Mouse (Mus musculus): Measurements from ENCODE around the gene Gm3159.
"Not testable (repeated sequence)": the region's sequence is repeated elsewhere in the genome, so short reads cannot be mapped to it uniquely, and the experiment has no call there.

Gene Gm3159

DNA sequence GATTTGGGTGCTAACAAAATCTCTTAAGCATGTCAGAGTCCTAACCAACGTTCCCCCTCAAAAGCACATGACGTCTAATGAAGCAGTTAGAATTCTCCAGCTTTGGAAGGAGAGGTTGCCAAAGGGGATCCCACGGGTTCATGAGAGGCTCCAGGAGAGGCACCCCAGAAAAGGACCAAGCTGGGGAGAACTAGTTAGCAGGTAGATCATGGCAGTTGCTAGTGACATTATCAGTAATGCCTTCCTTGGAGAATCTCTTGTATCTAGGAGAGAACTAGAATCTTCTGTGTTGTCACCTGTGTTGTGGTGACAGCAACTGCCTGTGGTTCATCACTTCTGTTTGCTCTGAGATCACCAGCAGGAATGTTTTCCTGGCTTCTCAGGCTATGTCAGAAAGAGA, at the start of gene Gm3159:
TSS of gene Gm3159 (plus strand) at position 301 of the 400 bp plus-strand sequence.
- not testable (repeated sequence) for DNase-seq (ENCODE audit: inconsistent age in 2 of 2, low spot score in 1 of 2)

DNA sequence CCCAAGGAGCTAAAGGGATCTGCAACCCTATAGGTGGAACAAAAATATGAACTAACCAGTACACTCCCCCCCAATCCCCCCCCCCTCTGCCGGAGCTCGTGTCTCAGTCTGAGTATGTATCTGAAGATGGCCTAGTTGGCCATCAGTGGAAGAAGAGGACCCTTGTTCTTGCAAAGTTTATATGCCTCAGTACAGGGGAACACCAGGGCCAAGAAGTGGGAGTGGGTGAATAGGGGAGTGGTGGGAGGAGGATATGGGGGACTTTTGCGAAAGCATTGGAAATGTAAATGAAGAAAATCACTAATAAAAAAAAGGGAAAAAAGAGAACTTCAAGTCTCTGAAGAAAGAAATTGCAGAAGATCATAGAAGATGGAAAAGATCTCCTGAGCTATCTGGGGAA, 28.3 kb upstream of the Gm3159 start:
- not testable (repeated sequence) for DNase-seq (ENCODE audit: inconsistent age in 2 of 2, low spot score in 1 of 2)

- not testable (repeated sequence) for DNase-seq (ENCODE audit: inconsistent age in 2 of 2, low spot score in 1 of 2)
Measured at GRCm38 (mm10) chr14:4369691-4370090, 27.6 kb upstream of the Gm3159 start.

- DNase-seq (ENCODE audit: inconsistent age in 2 of 2, low spot score in 1 of 2): peak in 1 of 2 experiments; percentile 39
Measured at GRCm38 (mm10) chr14:4377871-4378270, 19.5 kb upstream of the Gm3159 start.

DNA sequence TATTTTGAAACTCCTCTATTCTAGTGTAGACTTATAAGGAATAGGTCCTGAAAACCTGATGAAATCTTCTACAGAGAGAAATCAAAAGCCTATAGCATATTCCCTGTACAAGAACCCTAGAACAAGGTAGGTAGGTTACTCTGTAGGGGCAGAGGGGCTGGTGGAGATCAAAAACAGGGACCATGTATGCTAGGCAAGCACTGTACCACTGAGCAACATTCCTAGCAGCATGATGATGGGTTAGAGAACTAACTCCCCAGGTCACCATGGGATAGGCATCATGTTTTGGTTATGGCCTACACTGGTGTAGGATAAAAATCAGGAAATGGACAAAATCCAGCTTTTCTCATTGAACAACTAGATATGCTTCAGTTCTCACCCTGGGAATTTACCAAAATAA, 11.7 kb upstream of the Gm3159 start:
- peak in 1 of 2 experiments; percentile 40 for DNase-seq (ENCODE audit: inconsistent age in 2 of 2, low spot score in 1 of 2)

DNA sequence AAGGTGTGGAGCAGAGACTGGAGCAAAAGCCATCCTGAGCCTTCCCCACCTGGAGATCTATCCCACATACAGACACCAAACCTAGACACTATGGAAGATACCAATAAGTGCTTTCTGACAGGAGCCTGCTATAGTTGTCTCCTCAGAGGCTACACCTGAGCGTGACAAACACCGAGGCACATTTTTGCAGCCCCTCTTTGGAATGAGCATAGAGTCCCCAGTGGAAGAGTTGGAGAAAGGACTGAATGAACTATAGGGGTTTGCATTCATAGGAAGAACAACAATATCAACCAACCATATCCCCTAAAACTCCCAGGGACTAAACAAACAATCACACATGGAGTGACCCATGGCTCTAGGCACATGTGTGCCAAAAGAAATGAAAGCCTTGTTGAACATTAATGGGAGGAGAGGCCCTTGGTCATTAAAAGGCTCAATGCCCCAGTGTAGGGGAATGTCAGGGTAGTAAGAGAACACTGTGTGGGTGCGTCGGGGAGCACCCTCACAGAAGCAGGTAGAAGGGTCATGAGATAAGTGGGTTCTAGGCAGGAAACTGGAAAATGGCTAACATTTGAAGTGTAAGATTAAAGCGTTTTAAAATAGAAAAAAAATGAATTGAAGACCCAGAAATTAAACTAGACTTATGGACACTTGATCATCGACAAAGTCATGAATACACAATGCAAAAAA, 4.3 kb upstream of the Gm3159 start:
- DNase-seq (ENCODE audit: inconsistent age in 2 of 2, low spot score in 1 of 2): not testable (repeated sequence)

- DNase-seq (ENCODE audit: inconsistent age in 2 of 2, low spot score in 1 of 2): not testable (repeated sequence)
Measured at GRCm38 (mm10) chr14:4398624-4399023, 1.3 kb downstream of the Gm3159 start.

- peak in 1 of 2 experiments; percentile 46 for DNase-seq (ENCODE audit: inconsistent age in 2 of 2, low spot score in 1 of 2)
Measured at GRCm38 (mm10) chr14:4400115-4400789, 2.9 kb downstream of the Gm3159 start.

DNA sequence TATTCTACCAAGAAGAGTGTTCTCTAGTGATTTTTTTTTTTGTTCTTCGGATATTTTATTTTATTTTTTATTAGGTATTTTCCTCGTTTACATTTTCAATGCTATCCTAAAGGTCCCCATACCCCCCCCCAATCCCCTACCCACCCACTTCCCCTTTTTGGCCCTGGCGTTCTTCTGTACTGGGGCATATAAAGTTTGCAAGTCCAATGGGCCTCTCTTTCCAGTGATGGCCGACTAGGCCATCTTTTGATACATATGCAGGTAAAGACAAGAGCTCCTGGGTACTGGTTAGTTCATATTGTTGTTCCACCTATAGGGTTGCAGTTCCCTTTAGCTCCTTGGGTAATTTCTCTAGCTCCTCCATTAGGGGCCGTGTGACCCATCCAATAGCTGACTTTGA, 3.9 kb downstream of the Gm3159 start:
- DNase-seq (ENCODE audit: inconsistent age in 2 of 2, low spot score in 1 of 2): not testable (repeated sequence)

DNA sequence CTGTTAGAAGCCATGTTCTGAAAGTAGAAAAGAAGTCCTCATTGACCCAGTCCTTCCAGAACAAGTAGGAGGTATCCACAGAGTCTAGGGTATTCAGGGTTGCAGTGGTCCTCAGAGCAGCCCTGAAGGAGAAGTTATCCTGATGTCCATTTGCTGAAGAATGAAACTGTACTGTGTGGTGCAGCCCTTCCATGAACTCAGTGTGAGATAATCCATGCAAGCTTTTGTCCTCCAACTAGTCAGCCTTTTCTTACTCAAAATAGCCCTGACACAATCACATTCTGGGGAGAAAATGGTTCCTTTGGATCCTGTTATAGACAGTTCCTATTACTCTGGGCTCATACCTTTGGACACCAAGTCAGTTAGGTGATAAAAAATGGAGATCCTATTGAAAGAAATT, 6.5 kb downstream of the Gm3159 start:
- not testable (repeated sequence) for DNase-seq (ENCODE audit: inconsistent age in 2 of 2, low spot score in 1 of 2)

- DNase-seq (ENCODE audit: inconsistent age in 2 of 2, low spot score in 1 of 2): peak in 1 of 2 experiments; percentile 27
Measured at GRCm38 (mm10) chr14:4409939-4410338, 12.6 kb downstream of the Gm3159 start.

DNA sequence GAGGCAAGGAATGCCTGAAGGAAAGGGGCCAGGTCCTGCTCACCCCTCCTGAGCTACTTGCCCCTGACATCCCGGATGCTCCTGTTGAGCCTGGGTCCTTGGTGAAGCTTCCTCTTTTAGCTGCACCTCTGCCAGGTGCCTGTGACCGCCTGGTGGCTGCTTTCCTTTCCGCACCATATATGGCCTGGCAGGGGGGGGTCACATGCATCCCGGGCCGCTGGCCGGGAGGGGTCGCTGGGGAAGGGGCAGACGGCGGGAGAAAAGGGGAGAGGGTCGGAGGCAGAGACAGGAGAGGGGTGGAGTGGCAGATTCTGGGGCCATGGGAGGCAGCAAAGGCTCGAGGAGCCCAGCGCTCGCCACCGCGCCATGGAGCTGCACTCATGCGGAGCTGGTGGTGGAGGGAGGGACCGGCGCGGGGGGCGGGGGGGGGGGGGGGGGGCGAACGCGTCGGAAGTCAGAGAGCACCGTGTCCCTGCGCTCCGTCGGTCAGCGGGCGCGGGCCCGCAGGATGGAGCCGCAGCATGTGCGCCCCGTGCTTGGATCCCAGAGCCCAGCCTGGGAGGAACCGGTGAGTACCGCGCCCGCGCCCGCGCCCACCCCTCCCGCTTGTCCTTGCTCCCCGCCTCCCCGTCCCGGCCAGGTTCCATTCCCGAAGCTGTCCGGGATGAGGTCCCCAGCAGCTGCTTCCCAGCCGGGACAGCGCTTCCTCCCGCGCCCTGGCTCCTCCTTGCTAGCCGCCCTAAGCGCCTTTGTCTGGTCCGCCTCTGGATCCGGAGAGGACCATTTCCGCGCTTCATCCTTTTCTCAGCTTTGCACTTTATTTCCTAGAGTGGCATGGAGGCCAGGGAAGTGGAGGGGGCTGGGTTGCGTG, 17.9 kb downstream of the Gm3159 start, which contains the start of gene Gm3164:
TSS of gene Gm3164 (plus strand) at position 484 of the 871 bp plus-strand sequence.
- DNase-seq (ENCODE audit: inconsistent age in 2 of 2, low spot score in 1 of 2): peak; percentile 43 to 62

DNA sequence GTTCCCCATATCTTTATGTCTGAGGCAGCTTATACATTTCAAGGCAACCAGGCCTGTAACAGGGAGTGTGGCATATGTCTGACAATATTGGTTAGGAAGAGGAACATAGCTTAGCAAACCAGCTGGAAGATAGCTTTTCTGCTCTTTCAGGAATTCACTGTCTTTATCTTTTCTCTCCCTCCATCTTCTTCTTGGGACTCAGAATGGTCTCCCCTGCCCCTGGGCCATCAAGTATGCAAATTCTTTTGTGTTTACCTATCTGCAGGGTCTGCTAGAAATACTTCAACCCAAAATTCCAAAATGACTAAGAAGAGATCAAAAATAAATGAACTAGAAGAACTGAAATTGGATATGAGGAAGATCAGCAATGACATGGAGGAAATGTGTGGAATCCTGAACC, 33.4 kb downstream of the Gm3159 start, which contains the start of gene Gm3173:
TSS of gene Gm3173 (plus strand) at position 301 of the 400 bp plus-strand sequence.
- DNase-seq (ENCODE audit: inconsistent age in 2 of 2, low spot score in 1 of 2): not testable (repeated sequence)
